Mouse (Mus musculus) left cerebral cortex, postnatal 36 days (tissue): ENCODE results near the gene Thap11. TPM values are rescaled to one million over a fixed set of nuclear protein-coding genes. Genes with fewer than 3 reads are reported as not detected.
"Not testable (repeated sequence)": the region's sequence is repeated elsewhere in the genome, so short reads cannot be mapped to it uniquely, and the experiment has no call there.

Experiments
- DNase-seq, 2 experiments: peaks; one replicate each; pipeline ENCODE4 v3.0.0; 2021 to 2022; ENCODE audit warnings: low spot score in 2 of 2, mixed read lengths in 1 of 2
- intact Hi-C: fragments of 180-260 bp; cut with DNase I; formaldehyde crosslinking; loops from one replicate; pipeline ENCODE4 v1.15.1; 2025
- total RNA-seq, 2 experiments: library from RNA; stranded (reverse); gene quantifications; 2 replicates each; pipeline ENCODE4 v1.2.3; 2021

The Thap11 gene
- 10 to 100 TPM; 38.9 to 44.8 TPM for total RNA-seq

DNA sequence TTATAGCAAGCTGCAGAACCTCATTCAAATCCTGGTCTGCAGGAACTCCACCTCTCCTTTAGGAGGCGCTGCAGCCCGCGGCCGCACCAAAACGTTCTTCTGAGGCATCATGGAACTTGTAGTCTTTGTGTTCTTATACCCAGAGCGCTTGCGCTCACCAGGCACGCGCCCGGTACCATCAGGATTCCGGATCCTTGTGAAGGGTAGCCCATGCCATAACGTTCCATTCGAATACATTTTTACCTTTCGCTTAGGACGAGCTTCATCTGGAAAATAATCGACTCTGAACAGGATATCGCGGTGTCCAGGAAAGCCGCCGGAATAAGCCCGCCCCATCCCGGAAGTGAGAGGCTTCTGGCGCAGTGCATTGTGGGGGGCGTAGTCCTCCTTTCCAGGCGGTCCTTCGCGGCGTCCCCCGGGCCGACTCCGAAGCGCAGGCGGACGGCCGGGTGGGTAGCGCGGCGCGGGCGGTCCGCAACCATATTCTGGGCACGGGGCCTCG, at the start of gene Thap11:
TSS of gene Thap11 (plus strand) at position 418 of the 502 bp plus-strand sequence.
- DNase-seq: peak; percentile 93 to 94
- intact Hi-C loops: loop anchor here (10.0 kb wide), 1 partner anchor 140 kb away; no protein-coding TSS in a partner anchor

DNA sequence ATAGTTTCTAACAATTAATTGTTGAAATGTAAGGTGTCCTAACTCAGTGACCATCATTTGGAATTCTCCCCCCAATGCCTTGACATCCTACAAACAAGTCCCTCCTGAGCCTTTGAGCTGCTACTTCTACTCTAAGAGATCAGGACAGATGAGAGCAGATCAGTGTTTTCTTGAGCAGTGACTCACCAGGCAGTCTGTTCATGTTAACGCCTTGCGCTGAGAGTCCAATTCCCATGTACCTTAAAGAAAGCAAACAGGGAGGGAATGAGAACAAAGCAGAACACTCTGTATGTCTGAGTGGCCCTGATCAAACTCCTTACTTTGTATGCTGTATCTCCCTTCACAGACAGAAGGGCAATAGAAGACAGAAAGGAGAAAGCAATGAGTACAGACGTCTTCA, 49.6 kb upstream of the Thap11 start:
- intact Hi-C loops: no loop called here
- DNase-seq: no peak

DNA sequence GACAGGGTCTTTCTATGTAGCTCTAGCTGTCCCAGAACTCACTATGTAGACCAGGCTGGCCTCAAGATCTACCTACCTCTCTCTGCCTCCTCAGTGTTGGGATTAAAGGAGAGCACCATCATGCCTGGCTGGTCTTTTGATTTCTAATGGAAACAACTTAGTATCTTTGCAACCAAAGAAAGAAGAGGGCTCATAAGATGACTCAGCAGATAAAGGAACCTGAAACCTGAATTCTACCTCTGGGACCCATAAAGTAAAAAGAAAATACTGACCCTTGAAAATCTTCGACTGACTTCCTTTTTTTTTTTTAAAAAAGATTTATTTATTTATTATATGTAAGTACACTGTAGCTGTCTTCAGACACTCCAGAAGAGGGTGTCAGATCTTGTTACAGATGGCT, 49.0 kb upstream of the Thap11 start:
- DNase-seq: no peak
- intact Hi-C loops: no loop called here

DNA sequence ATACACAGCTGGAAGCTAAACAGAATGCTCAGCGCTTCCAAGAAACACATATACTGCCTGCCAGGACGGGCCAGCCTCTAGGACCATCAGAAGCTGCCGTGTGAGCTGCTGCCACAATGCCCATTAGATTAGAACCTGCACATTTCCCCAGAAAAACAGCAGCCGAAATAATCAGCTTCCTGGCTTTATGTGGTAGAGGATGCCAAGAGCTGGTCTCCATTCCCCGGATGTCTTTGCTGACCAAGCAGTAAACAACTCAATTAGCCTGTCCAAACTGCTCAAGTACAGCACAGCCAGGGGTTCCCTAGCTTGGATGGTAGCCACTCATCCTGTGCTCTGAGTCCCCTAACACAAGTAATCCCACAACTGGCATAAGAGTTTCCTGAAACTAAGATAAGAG, 47.2 kb upstream of the Thap11 start:
- intact Hi-C loops: no loop called here
- no peak for DNase-seq

DNA sequence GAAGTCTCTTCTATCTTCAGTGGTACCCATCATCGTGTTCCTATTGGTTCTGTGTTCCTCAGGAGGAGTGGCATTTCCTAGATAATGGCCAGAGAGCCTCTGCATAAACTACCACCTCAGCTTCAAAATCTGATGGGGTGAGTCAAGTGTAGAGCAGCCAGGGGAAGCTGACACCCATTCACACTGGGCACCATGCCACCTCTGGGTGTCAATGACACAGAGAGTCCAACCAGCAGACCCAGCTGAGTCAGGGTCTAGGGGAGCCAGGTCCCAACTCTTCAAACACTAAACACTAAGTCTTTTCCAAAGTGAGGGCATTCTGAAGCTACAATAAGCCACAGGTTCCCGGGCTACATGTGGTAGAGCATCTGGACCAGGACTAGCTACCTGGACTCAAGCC, 46.5 kb upstream of the Thap11 start:
- DNase-seq: no peak
- intact Hi-C loops: no loop called here

DNA sequence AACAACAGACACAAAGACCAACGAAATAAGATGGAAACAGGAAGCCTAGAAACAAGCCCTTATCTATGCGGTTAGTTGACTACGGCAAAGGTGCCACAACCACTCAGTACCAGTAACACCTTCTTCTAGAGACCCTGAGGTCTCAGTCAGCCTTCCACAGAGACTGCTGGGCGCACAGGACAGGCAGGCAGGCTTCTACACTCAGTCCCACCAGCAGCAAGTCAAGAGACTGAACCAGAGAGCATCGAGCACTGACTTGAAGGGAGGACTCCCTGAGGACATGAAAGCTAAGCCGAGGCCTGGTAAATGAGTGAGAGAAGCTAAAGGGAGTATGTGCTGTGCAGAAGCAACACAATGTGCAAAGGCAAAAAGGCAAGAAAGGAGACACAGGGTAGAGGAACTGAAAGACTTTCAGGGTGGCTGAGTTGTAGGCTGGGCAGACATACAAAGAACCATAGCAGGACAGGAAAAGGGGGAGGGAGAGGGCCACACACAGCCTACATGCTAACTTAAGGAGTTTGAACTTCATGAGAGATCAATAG, 44.6 kb upstream of the Thap11 start:
- intact Hi-C loops: no loop called here
- no peak for DNase-seq

DNA sequence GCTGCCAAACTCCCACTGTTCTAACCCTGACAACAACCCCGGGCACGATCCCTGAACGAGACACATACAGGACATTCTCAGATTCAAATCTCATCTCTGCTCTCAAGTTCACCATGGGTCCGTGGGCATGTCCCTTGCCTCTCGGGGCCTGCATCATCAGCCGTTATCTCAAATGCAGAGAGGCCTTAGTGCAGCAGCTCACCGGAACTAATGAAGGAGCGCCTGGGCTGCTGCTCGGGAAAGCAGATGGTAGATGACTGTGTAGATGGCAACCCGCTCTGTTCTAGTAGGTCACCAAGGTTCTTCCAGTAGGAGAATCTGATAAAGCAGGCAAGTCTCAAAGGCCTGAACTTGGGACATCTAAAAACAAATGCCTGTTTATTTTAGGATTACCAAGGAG, 43.9 kb upstream of the Thap11 start:
- intact Hi-C loops: no loop called here
- DNase-seq: no peak

DNA sequence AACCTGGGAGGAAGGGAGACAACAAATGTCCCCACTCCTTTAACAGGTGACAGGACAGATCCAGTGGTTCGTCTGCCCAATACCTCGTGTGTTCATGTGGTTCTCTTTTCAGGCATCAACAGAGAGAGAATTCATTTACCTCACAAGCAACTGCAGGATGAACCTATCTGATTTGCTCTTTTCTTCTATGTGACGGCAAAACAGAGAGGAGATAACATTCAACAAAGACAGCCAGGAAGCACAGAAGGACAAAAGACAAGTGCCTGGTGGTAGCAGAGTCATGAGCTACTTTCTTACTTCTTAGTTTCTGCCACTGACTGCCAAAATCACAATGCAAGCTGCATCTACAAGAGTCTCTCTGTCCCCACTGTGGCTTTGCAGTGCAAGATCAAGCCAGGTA, 43.4 kb upstream of the Thap11 start:
- no peak for DNase-seq
- intact Hi-C loops: no loop called here

DNA sequence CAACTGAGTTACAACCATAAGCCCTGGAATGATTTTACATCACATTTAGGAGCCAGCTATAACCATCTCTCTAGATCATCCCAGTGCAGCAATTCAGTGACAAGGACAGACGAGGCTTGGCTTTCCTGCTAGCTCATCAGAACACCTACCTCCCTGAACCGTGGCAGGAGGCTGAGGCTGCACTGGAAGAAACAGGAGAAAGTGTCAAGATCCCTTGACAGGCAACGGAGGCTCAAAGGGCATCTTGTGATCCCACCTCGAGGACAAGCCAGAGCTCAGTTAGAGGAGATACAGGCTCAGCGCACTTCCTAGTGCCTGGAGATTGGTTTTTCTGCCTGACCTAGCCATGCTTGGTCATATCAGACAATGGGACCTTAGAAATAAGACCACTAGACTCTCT, 42.4 kb upstream of the Thap11 start:
- DNase-seq: no peak
- intact Hi-C loops: no loop called here

DNA sequence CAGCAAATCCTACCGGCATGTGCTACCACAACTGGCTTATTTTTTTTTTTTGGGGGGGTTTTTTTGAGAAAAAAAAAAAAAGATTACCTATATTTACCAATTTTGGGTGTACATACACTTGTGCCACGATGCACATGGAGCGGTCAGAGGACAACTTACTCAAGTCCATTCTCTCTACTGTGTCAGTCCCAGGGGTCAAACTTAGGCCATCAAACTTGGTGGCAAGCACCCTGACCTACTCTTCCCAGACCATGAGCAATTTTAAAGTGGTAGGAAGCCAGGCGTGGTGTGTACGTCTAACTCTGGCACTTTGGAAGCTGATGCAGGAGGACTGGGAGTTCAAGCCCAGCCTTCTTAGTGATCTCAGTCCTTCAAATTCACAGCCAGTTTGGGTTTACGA, 41.7 kb upstream of the Thap11 start:
- DNase-seq: no peak
- intact Hi-C loops: no loop called here

DNA sequence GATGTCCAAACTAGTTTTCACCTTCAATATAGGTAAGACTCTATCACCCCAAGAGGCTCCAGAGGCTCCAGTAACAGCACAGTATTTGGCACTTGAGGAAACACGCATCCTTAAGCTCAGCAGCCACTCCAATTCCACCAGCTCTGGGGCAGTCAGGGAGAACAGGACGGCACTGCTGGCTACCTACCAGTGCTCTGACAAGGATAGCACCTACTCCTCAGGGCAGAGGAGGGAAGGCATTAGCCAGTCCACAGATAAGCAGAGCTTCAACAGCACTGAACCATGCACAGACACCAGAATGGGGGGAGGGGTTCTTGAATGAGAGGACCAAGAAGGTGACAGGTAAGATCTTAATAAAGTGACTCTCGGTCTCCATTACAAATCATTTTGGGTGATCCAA, 35.3 kb upstream of the Thap11 start:
- no peak for DNase-seq
- intact Hi-C loops: loop anchor here (10.0 kb wide), 1 partner anchor 105 kb away; no protein-coding TSS in a partner anchor

DNA sequence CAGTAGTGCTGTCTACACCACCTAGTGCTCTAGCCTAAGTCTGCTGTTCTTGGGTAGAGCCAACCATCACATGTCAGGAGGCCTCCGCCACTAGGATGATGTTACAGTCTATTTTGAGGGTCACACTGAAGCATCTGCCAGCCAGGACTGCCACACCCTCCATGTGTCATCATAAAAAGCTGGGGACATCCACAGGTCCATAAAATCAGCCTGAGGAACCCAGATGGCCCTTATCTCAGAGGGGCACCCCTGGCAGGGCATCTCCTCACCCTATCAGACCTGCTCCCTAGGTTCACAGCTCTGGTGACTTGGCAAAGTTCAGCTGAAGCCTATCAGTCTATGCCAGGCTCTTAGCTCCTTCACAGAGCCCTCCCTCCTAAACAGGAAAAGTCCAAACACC, 34.0 kb upstream of the Thap11 start:
- DNase-seq: no peak
- intact Hi-C loops: loop anchor here (10.0 kb wide), 1 partner anchor 106 kb away; no protein-coding TSS in a partner anchor

DNA sequence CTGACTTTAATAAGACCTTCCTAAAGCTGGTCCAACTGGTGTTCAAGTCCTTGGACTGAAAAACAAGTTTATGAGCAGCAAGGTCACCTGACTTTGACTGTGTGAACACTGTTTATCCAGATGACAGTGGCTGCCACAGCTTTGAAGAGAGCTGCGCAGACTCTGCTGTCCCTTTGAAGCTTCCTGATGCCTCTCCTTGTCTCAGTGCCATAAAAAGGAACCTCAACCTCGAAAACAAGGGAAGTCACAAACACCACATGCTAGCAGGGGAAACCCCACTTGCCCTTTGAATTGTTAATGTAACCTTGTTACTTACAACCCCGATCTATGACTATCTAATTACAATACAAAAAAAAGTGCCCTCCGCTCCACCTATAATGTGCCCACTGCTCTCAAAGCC, 29.4 kb upstream of the Thap11 start:
- intact Hi-C loops: loop anchor here (10.0 kb wide), 1 partner anchor 111 kb away; no protein-coding TSS in a partner anchor
- no peak for DNase-seq

DNA sequence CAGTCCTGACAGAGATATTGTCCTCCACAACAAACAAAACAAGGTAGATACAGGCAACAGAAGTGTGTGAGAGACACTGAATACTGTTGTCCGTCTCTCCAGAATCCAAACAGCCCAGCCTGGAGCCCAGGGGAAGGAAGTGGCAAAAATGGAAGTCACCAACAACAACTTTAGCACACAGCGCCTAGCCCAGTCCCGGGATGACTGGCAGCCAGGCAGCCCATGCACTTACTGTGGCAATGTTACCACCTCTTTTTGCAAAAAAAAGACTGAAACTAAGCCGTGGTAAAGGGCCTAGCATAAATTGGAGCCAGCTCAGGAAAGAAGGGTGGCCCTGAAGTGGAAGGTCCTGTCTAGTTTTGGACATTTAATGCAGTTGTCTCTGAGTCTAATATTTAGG, 28.6 kb upstream of the Thap11 start:
- intact Hi-C loops: loop anchor here (10.0 kb wide), 1 partner anchor 112 kb away; no protein-coding TSS in a partner anchor
- DNase-seq: no peak

DNA sequence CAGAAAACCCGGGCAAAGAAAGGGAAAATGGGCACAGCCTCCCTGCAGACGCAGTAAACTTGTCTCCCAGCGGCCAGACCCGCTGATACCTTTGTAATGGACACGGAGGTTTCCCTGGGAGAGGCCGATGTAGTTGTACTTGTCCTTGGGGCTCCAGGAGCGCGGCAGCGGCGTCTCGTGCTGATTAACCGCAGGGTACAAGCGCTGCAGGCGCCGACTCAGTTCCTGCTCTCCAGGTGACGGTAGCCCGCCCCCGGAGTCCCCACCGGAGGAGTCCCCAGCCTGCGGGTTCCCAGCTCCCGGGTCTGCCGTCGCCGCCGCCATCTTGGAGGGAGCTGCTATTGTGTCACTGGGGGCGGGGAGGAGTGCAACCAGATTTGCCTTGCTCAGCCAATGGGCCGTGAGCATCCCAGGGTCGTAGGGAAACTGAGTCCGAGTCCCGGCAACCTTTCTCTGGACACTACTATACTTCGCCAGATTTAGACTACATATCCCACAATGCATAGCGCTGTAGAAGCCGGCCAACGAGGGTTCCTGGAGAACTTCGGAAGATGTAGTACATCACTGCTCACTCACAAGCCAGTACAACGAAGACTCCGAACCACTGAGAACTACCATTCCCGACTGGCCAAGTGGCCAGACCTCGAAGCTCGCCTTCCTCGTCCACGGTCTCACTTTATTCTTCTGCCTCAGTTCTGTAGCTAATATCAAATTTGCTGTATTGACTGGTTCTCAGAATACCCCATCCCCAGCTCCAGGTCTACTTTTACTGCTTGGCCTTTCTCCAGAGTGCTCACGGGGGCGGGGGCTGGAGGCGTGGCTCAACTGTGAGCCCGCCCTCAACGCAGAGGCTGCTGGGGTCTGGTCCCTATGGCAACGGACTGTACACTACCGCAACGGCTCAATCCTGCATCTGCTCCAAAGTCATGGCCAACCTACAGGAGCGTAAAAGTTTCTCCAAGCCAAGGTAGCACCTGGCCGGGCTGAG, 27.8 kb upstream of the Thap11 start, which contains the start of the genes Ranbp10 and Tsnaxip1:
TSS of gene Ranbp10 (minus strand) at position 490 of the 988 bp plus-strand sequence.
TSS of gene Tsnaxip1 (plus strand) at position 871 of the 988 bp plus-strand sequence.
- DNase-seq: peak; percentile 93 to 97
- intact Hi-C loops: loop anchor here (10.0 kb wide), 1 partner anchor 112 kb away; no protein-coding TSS in a partner anchor

DNA sequence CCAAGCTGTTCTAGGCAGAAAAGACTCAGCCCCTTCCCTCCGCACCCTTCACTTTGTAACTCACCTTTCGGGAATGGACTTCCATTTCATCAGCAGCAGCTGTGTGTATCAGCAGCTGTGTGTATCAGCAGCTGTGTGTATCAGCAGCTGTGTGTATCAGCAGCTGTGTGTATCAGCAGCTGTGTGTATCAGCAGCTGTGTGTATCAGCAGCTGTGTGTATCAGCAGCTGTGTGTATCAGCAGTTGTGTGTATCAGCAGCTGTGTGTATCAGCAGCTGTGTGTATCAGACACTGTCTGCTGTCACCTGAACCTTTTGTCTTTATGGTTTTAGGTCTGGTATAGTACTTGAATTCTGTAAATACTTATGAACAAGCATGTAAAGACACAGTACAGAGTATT, 21.2 kb upstream of the Thap11 start:
- intact Hi-C loops: loop anchor here (10.0 kb wide), 1 partner anchor 191 kb away; no protein-coding TSS in a partner anchor
- DNase-seq: not testable (repeated sequence)

DNA sequence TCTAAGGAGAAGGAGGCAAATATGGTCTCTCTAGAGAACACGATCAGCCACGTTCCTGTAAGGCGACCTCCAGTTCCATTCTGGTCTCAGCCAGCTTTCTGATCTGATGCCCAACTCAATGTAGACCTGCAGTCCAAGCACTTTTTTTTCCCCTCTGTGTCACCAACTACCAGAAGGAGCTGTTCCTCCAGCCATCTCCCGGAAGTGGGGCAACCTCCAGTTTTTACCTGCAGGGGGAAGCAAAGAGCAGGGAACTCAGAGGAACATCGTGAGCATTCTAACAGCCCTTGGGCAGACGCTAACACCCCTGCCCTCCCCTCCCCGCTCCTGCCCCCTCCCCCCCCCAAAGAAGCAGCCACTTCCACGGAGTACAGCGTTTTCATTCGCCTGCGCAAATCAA, 19.6 kb upstream of the Thap11 start:
- peak; percentile 45 to 63 for DNase-seq
- intact Hi-C loops: loop anchor here (10.0 kb wide), 1 partner anchor 189 kb away; no protein-coding TSS in a partner anchor

DNA sequence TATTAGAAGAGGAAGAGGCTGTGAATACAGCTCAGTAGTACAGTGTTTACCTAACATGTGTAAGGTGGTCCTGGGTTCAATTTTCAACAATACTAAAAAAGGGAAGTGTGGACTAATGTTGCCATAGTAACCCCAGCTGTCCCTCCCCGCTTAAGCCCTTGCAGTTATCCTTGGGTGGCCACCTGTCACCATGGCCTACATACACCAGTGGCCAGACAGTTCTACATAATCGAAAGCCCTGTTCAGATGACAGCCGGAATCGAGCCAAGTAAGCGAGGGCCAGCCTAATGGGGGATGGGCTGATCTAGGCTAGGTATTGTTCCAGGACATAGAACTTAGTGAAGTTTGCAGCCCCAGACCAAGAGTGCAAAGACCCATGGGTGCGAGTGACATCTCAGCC, 17.9 kb upstream of the Thap11 start:
- no peak for DNase-seq
- intact Hi-C loops: loop anchor here (10.0 kb wide), 1 partner anchor 188 kb away; no protein-coding TSS in a partner anchor

DNA sequence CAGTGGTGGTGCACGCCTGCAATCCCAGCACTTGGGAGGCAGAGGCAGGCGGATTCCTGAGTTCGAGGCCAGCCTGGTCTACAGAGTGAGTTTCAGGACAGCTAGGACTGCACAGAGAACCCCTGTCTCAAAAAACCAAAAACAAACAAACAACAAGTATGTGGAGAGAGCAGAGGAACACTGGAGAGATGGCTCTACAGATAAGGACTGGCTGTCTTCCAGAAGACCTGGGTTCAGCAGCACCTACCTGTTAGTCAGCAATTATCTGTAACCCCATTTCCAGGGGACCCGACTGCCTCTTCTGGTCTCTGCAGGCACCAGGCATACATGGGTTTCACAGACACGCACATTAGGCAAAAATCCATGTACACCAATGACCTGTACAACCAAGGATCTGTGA, 15.7 kb upstream of the Thap11 start:
- intact Hi-C loops: loop anchor here (10.0 kb wide), 1 partner anchor 186 kb away; no protein-coding TSS in a partner anchor
- no peak for DNase-seq

DNA sequence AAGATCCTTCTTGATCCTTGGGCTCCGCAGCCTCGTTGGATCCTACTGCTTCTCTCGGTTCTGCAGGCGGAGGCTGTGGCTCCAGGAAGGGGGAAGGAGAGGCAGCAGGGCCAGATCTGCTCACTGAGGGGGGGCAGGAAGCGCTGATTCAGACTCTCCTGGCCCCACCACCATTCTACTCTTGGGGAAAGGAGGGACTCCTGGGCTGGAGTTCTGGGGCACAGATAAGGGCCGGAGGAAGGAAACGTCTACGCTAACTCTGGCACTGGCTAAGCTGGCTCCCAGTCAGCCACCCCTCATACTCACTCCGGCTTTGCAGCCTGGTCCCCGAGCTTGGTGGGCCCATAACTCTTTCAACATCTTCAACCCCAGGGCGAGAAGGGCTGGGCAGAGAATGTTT, 8.3 kb upstream of the Thap11 start:
- no peak for DNase-seq

More for the DNA sequence above, 8.3 kb upstream of the Thap11 start:
- intact Hi-C loops: no loop called here
